In the genomic region with DNA sequence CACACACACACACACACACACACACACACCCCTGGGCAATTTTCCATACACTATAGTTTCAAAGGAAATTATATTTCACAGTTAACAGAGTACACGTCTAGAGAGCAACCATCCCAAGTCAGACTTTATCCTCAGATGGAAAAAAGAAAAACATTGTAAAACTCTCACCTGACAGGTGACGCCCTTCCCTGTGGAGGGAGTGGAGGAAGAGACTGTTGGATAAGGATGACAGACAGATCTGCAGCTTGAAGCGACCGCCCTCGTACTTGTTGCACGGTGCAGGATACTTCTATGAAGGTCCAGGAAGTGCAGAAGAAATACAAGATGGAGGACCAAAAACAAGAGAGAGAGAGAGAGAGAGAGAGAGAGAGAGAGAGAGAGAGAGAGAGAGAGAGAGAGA, we compare ENCODE assay signal across 21 mouse cellular contexts.
"Had no signal": no experiment of that assay in that cellular context is flagged by ENCODE, and none has a peak within 500 bp of the region (broad histone marks: within the 10 kb centered on the region; RNA-seq: fewer than 3 reads in every experiment).

No protein-coding gene starts in this region.

- H3K4me3 ChIP-seq: limb, embryonic 10.5 days; limb, embryonic 13.5 days; neural tube, embryonic 12.5 days; neural tube, embryonic 15.5 days; stomach, embryonic 15.5 days had no signal

- H3K27me3 ChIP-seq: neural tube, embryonic 12.5 days; neural tube, embryonic 15.5 days; stomach, embryonic 15.5 days had no signal

- H3K4me2 ChIP-seq: limb, embryonic 13.5 days; lung, embryonic 14.5 days; midbrain, embryonic 11.5 days; neural tube, embryonic 12.5 days; neural tube, embryonic 15.5 days; stomach, embryonic 15.5 days had no signal

- DNase-seq: kidney, adult 2 months; kidney, postnatal 36 days; liver; liver, postnatal 0 days; lung, embryonic 14.5 days; lung, postnatal 10 days; midbrain, embryonic 14.5 days; right cerebral cortex, adult 18-20 months; right cerebral cortex, postnatal 14 days; right cerebral cortex, postnatal 4 days; spleen, adult 18-20 months; thymus, adult 18-20 months; thymus, postnatal 36 days had no signal

- H3K9me3 ChIP-seq: limb, embryonic 10.5 days; limb, embryonic 13.5 days; neural tube, embryonic 12.5 days; neural tube, embryonic 15.5 days; stomach, embryonic 15.5 days had no signal

- H3K27ac ChIP-seq: kidney, postnatal 0 days; limb, embryonic 10.5 days; limb, embryonic 13.5 days; liver, embryonic 14.5 days; neural tube, embryonic 12.5 days; neural tube, embryonic 15.5 days; stomach, embryonic 15.5 days had no signal

- H3K9ac ChIP-seq: limb, embryonic 13.5 days; liver, embryonic 14.5 days; liver, postnatal 0 days; lung, embryonic 14.5 days; neural tube, embryonic 12.5 days; neural tube, embryonic 15.5 days; stomach, embryonic 15.5 days had no signal

- H3K4me1 ChIP-seq: limb, embryonic 10.5 days; stomach, embryonic 15.5 days had no signal

- H3K36me3 ChIP-seq: limb, embryonic 10.5 days; limb, embryonic 13.5 days; neural tube, embryonic 12.5 days; neural tube, embryonic 15.5 days; stomach, embryonic 15.5 days had no signal
